Mouse (Mus musculus) myocyte (in vitro differentiated cells): ENCODE results near the gene Taar6.

Experiments
- CEBPB ChIP-seq: IDR thresholded peaks from 2 replicates; pipeline ENCODE4 v1.6.1; 2011; ENCODE audit warnings: mild to moderate bottlenecking, moderate library complexity; ENCODE audit not compliant: poor library complexity, insufficient read depth, severe bottlenecking
- E2F4 ChIP-seq: IDR thresholded peaks from one replicate; pipeline ENCODE4 v1.6.1; 2011; ENCODE audit warnings: mild to moderate bottlenecking, control low read depth, moderate library complexity; ENCODE audit not compliant: insufficient read depth
- MAX ChIP-seq: IDR thresholded peaks from one replicate; pipeline ENCODE4 v1.6.1; 2011; ENCODE audit warnings: low read depth, mild to moderate bottlenecking, control low read depth
- MYOD1 ChIP-seq, 3 experiments: IDR thresholded peaks; one replicate each; pipeline ENCODE4 v1.6.1; 2011; ENCODE audit warnings: control low read depth in 2 of 3, low read depth in 2 of 3, mild to moderate bottlenecking in 2 of 3, moderate library complexity in 1 of 3; ENCODE audit not compliant: insufficient read length in 2 of 3, control insufficient read depth in 1 of 3
- MYOG ChIP-seq, 3 experiments: IDR thresholded peaks; one replicate each; pipeline ENCODE4 v1.6.1; 2011; ENCODE audit warnings: control low read depth in 2 of 3, low read depth in 2 of 3, mild to moderate bottlenecking in 2 of 3; ENCODE audit not compliant: insufficient read length in 2 of 3, control insufficient read depth in 1 of 3, insufficient read depth in 1 of 3
- POLR2A ChIP-seq: IDR thresholded peaks from one replicate; pipeline ENCODE4 v1.6.1; 2011; ENCODE audit warnings: low read depth, mild to moderate bottlenecking, control low read depth, moderate library complexity; ENCODE audit not compliant: insufficient read length
- POLR2AphosphoS2 ChIP-seq: IDR thresholded peaks from one replicate; pipeline ENCODE4 v1.6.1; 2011; ENCODE audit warnings: low read depth, control low read depth; ENCODE audit not compliant: insufficient read length
- REST ChIP-seq: IDR thresholded peaks from one replicate; pipeline ENCODE4 v1.6.1; 2011; ENCODE audit warnings: mild to moderate bottlenecking, control low read depth, moderate library complexity; ENCODE audit not compliant: insufficient read depth, insufficient read length
- TCF12 ChIP-seq: IDR thresholded peaks from one replicate; pipeline ENCODE4 v1.6.1; 2011; ENCODE audit warnings: mild to moderate bottlenecking, control low read depth; ENCODE audit not compliant: poor library complexity, insufficient read depth, severe bottlenecking
- TCF3 ChIP-seq: IDR thresholded peaks from one replicate; pipeline ENCODE4 v1.6.1; 2011; ENCODE audit warnings: low read depth, control low read depth; ENCODE audit not compliant: insufficient read length
- USF1 ChIP-seq: IDR thresholded peaks from one replicate; pipeline ENCODE4 v1.6.1; 2011; ENCODE audit warnings: low read depth, mild to moderate bottlenecking, control low read depth, moderate library complexity

DNA sequence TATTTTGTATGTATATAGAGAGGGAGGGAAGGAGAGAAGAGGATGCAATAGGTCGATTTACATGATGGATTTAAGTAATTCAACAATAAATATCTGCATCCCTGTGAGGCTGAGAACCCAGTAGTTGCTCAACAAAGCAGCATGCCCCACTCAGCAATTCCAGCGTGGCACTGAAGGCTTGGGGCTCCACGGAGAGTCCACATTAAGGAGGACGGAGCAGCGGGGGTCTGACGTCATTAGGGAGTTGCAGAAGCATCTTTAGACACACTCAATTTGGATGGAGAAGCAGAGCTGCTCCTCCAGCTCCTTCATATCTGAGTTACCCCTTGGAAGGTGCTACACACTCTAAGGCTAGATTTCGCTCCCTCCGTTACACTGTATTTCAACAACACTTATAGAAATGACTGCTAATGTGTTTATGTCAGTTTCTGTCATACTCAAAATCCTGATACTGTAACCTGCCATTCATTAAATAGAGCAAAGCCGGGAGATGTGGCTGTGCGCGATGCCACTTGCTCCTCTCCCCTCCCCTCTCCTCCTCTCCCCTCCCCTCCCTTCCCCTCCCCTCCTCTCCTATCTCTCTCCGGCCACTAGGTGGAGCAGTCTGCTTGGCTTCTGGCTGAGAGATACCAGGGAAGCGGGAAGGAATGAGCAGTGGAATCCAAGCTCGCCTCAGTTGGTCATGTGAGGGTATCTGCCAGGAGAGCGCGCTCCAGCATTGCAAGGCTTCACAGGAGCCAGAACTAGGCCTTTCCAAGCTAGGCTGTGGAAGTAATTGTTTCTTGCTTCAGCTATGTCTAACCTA lies 6.3 kb downstream of the Taar6 start:
- TF ChIP-seq POLR2AphosphoS2 = no peak
- TF ChIP-seq POLR2A = no peak
- TF ChIP-seq MAX = no peak
- TF ChIP-seq CEBPB = no peak
- TF ChIP-seq MYOD1 (IDR thresholded peaks at IDR 0.05; ENCODE audit: control insufficient read depth in 1 of 3, insufficient read length in 2 of 3, low read depth in 2 of 3) = no peak
- TF ChIP-seq USF1 = no peak
- no peak for TF ChIP-seq E2F4
- TF ChIP-seq TCF12 = no peak
- TF ChIP-seq TCF3 = no peak
- TF ChIP-seq MYOG (IDR thresholded peaks at IDR 0.05; ENCODE audit: control insufficient read depth in 1 of 3, insufficient read depth in 1 of 3, insufficient read length in 2 of 3, low read depth in 2 of 3) = no peak
- TF ChIP-seq REST = no peak
